ENCODE assay signal across 33 mouse cellular contexts in genomic region chr10:61415240-61415639, GRCm38 (mm10). TPM values are rescaled to one million over a fixed set of nuclear protein-coding genes. Genes with fewer than 3 reads are reported as not detected.
DNase-seq lines count a peak whose midpoint lies in the region; ATAC-seq and TF ChIP-seq lines count a peak whose summit lies in the region.
"Had no signal": no experiment of that assay in that cellular context is flagged by ENCODE, and none has a peak within 500 bp of the region (broad histone marks: within the 10 kb centered on the region; RNA-seq: fewer than 3 reads in every experiment).

No protein-coding gene starts in this region.

- peaks cover 30% of the 10 kb centered on the region for H3K27me3 ChIP-seq in midbrain, embryonic 11.5 days (ENCODE audit: control insufficient read depth, insufficient read depth, low read length)
- peaks cover 23% of the 10 kb centered on the region for H3K27me3 ChIP-seq in midbrain, embryonic 16.5 days (ENCODE audit: control insufficient read depth, insufficient read depth, low read depth, low read length)
- no peaks in the 10 kb centered on the region for H3K27me3 ChIP-seq in MEL (ENCODE audit: control insufficient read depth in 1 of 2, insufficient read depth in 2 of 2, low read length in 2 of 2)

- H3K9ac ChIP-seq in midbrain, embryonic 11.5 days (ENCODE audit: low read length), result no peak overlapping the region
- H3K9ac ChIP-seq in midbrain, embryonic 16.5 days (ENCODE audit: low read depth, low read length), result no peak overlapping the region
- no peak overlapping the region for H3K9ac ChIP-seq in MEL (ENCODE audit: control insufficient read depth, low read depth, low read length, poor library complexity, severe bottlenecking)
- H3K9ac ChIP-seq: forebrain, embryonic 12.5 days; hindbrain, embryonic 14.5 days; limb, embryonic 12.5 days; liver, embryonic 15.5 days; lung, embryonic 15.5 days; midbrain, embryonic 13.5 days had no signal

- H3K9me3 ChIP-seq in midbrain, embryonic 11.5 days (ENCODE audit: control insufficient read depth, low read length), result no peaks in the 10 kb centered on the region
- H3K9me3 ChIP-seq in midbrain, embryonic 16.5 days (replicated peaks; ENCODE audit: control insufficient read depth, low read length, poor library complexity, severe bottlenecking), result no peaks in the 10 kb centered on the region
- H3K9me3 ChIP-seq in MEL (replicated peaks; ENCODE audit: insufficient read depth, low read length), result no peaks in the 10 kb centered on the region
- H3K9me3 ChIP-seq: forebrain, embryonic 12.5 days; limb, embryonic 12.5 days; liver, embryonic 15.5 days; lung, embryonic 15.5 days; midbrain, embryonic 13.5 days had no signal

- TF ChIP-seq CTCF in layer of hippocampus, adult 2 months (conservative IDR thresholded peaks at IDR 0.05), result peak; percentile 35
- peak in 2 of 3 experiments; percentile 30 to 36; a peak in 4 of 6 replicates for TF ChIP-seq CTCF in MEL (IDR thresholded peaks at IDR 0.05 in 2 of 3, conservative IDR thresholded peaks at IDR 0.05 in 1 of 3; ENCODE audit: control insufficient read depth in 1 of 3, insufficient read depth in 1 of 3, low read depth in 2 of 3, low read length in 3 of 3, poor library complexity in 1 of 3, severe bottlenecking in 1 of 3)

- H3K4me1 ChIP-seq in midbrain, embryonic 11.5 days (ENCODE audit: control insufficient read depth, insufficient read depth, low read length), result peaks cover 11% of the 10 kb centered on the region
- peaks cover 10% of the 10 kb centered on the region for H3K4me1 ChIP-seq in midbrain, embryonic 16.5 days (ENCODE audit: control insufficient read depth, insufficient read depth, low read length)
- H3K4me1 ChIP-seq in MEL (ENCODE audit: control insufficient read depth in 1 of 2, insufficient read depth in 2 of 2, low read length in 2 of 2), result 0 out of 4 replicates have a peak, but pooled peaks cover 0 to 3% of the 10 kb centered on the region in 2 experiments

- no peak for DNase-seq in layer of hippocampus, adult 2 months (ENCODE audit: low spot score in 2 of 2)
- no peak for DNase-seq in layer of hippocampus, postnatal 10 days (ENCODE audit: low spot score in 2 of 2)
- peak; percentile 61 for DNase-seq in midbrain, embryonic 11.5 days (ENCODE audit: low spot score, missing footprints)
- DNase-seq in MEL (ENCODE audit: low read depth, low spot score), result peak; percentile 41
- DNase-seq: adrenal gland, adult 2 months; adrenal gland, postnatal 36 days; B cell, adult 2 months; cerebellum, adult 18-20 months; cerebellum, postnatal 10 days; gastrocnemius, postnatal 25 days; heart, adult 11 months; kidney, adult 2 months; lung, postnatal 4 days; retina, postnatal 1 day; right cerebral cortex, postnatal 14 days had no signal

- no peaks in the 10 kb centered on the region for H3K79me2 ChIP-seq in MEL (ENCODE audit: control insufficient read depth, insufficient read depth, low read length, poor library complexity)

- no peak for ATAC-seq in midbrain, embryonic 11.5 days (ENCODE audit: low FRiP score)
- no peak for ATAC-seq in midbrain, embryonic 16.5 days
- ATAC-seq in erythroblast, adult 5-6 weeks (replicated peaks; ENCODE audit: low FRiP score, poor library complexity, severe bottlenecking), result no peak
- ATAC-seq: activated CD4-positive, CD25-positive, alpha-beta regulatory T cell, adult 4 months; midbrain, embryonic 13.5 days had no signal

- H3K4me2 ChIP-seq in midbrain, embryonic 11.5 days, result no peak overlapping the region
- no peak overlapping the region for H3K4me2 ChIP-seq in midbrain, embryonic 16.5 days (ENCODE audit: low read length)
- H3K4me2 ChIP-seq: forebrain, embryonic 12.5 days; heart, embryonic 11.5 days; hindbrain, embryonic 14.5 days; limb, embryonic 12.5 days; liver, embryonic 15.5 days; lung, embryonic 15.5 days; midbrain, embryonic 13.5 days had no signal

- 70% methylated on average over 3 of the region's 3 CpGs for WGBS in midbrain, embryonic 11.5 days
- 75% methylated on average over 3 of the region's 3 CpGs for whole genome bisulfite sequencing in midbrain, embryonic 16.5 days

- no peaks in the 10 kb centered on the region for H3K36me3 ChIP-seq in midbrain, embryonic 11.5 days (ENCODE audit: control insufficient read depth, insufficient read depth, low read length)
- H3K36me3 ChIP-seq in midbrain, embryonic 16.5 days (ENCODE audit: control insufficient read depth, insufficient read depth, low read length), result no peaks in the 10 kb centered on the region
- no peaks in the 10 kb centered on the region for H3K36me3 ChIP-seq in MEL (ENCODE audit: control insufficient read depth in 1 of 2, insufficient read depth in 2 of 2, low read length in 2 of 2)
- H3K36me3 ChIP-seq: forebrain, embryonic 12.5 days; limb, embryonic 12.5 days; liver, embryonic 15.5 days; lung, embryonic 15.5 days; midbrain, embryonic 13.5 days had no signal

- no peak overlapping the region for H3K4me3 ChIP-seq in layer of hippocampus, adult 2 months
- H3K4me3 ChIP-seq in midbrain, embryonic 11.5 days (ENCODE audit: low read depth, low read length), result no peak overlapping the region
- no peak overlapping the region for H3K4me3 ChIP-seq in midbrain, embryonic 16.5 days (ENCODE audit: low read depth, low read length)
- H3K4me3 ChIP-seq in MEL (ENCODE audit: control insufficient read depth in 1 of 2, insufficient read depth in 1 of 2, low read depth in 2 of 2, low read length in 2 of 2), result no peak overlapping the region
- H3K4me3 ChIP-seq: forebrain, embryonic 12.5 days; left cerebral cortex, adult 2 months; limb, embryonic 12.5 days; liver, embryonic 15.5 days; lung, embryonic 15.5 days; megakaryocyte, embryonic 14.5 days; midbrain, embryonic 13.5 days had no signal

- no peak for TF ChIP-seq POLR2A in MEL (IDR thresholded peaks at IDR 0.05; ENCODE audit: control insufficient read depth in 1 of 2, insufficient read depth in 1 of 2, low read depth in 1 of 2, low read length in 2 of 2, poor library complexity in 1 of 2)

- no peak for TF ChIP-seq RAD21 in MEL (IDR thresholded peaks at IDR 0.05; ENCODE audit: low read depth, low read length)

- no peak overlapping the region for H3K27ac ChIP-seq in layer of hippocampus, adult 2 months
- no peak overlapping the region for H3K27ac ChIP-seq in midbrain, embryonic 11.5 days (ENCODE audit: low read depth, low read length)
- H3K27ac ChIP-seq in midbrain, embryonic 16.5 days (ENCODE audit: low read length), result no peak overlapping the region
- no peak overlapping the region for H3K27ac ChIP-seq in MEL (ENCODE audit: control insufficient read depth, low read depth, low read length)
- H3K27ac ChIP-seq: forebrain, embryonic 12.5 days; hindbrain, embryonic 14.5 days; left cerebral cortex, adult 2 months; limb, embryonic 12.5 days; lung, embryonic 15.5 days; midbrain, embryonic 13.5 days had no signal

- TF ChIP-seq EP300 in MEL (IDR thresholded peaks at IDR 0.05; ENCODE audit: low read depth in 1 of 2, low read length in 2 of 2), result no peak

TF ChIP-seq in MEL, 35 proteins besides CTCF, POLR2A, EP300 and RAD21 (continues in another document):
- TF ChIP-seq TCF12 (IDR thresholded peaks at IDR 0.05; ENCODE audit: low read depth, low read length) (no peak), USF2 (IDR thresholded peaks at IDR 0.05; ENCODE audit: borderline replicate concordance in 1 of 2, insufficient read depth in 1 of 2, low read depth in 1 of 2, low read length in 2 of 2) (no peak), NELFE (IDR thresholded peaks at IDR 0.05; ENCODE audit: low read depth, low read length) (no peak), JUND (IDR thresholded peaks at IDR 0.05; ENCODE audit: low read depth, low read length) (no peak), MAX (IDR thresholded peaks at IDR 0.05; ENCODE audit: low read length) (no peak), MXI1 (IDR thresholded peaks at IDR 0.05; ENCODE audit: low read depth, low read length) (no peak), ETS1 (IDR thresholded peaks at IDR 0.05; ENCODE audit: low read depth, low read length) (no peak), ZKSCAN1 (IDR thresholded peaks at IDR 0.05; ENCODE audit: low read depth, low read length) (no peak), RCOR1 (IDR thresholded peaks at IDR 0.05; ENCODE audit: low read depth, low read length) (no peak), CHD1 (IDR thresholded peaks at IDR 0.05; ENCODE audit: low read depth, low read length) (no peak)

RNA-seq across cellular contexts. Expression of gene Nodal, which starts 2.5 kb away (rescaled TPM):
- total RNA-seq in layer of hippocampus, adult 2 months (2021), result under 1 TPM; 0.23 to 0.27 TPM
- total RNA-seq in layer of hippocampus, postnatal 10 days (2021), result not detected
- 0.10 TPM in 1 of 2 replicates, not detected in the other for polyA plus RNA-seq in midbrain, embryonic 11.5 days (2014; fragmentation: Nextera tagmentation; extraction: Ambion mirVana)
- 0.30 and 0.48 TPM in 2 replicates for polyA plus RNA-seq in midbrain, embryonic 16.5 days (2015; fragmentation: Nextera tagmentation; extraction: Ambion mirVana)
- total RNA-seq in MEL (2012; rRNA removed), result not detected in 2 replicates
- not detected for polyA plus RNA-seq in MEL (2012; ENCODE audit: insufficient read depth in 1 of 2, insufficient read length in 2 of 2, low read depth in 1 of 2, low replicate concordance in 2 of 2, missing spikeins in 1 of 2)
- total RNA-seq in erythroblast, adult 5-6 weeks (2015; ENCODE audit: low replicate concordance), result not detected in 2 replicates
- total RNA-seq in erythroblast, adult 5-6 weeks (2017; ENCODE audit: low replicate concordance), result not detected in 2 replicates
- total RNA-seq: adrenal gland, adult 2 months; adrenal gland, postnatal 36 days; common myeloid progenitor, adult 5-6 weeks; gastrocnemius, postnatal 25 days; hematopoietic stem cell, adult 5-6 weeks; layer of hippocampus, postnatal 14 days; left cerebral cortex, adult 2 months; monocyte, adult 5-6 weeks had no signal
- polyA plus RNA-seq: activated CD4-positive, CD25-positive, alpha-beta regulatory T cell, adult 4 months; forebrain, embryonic 12.5 days; heart, embryonic 11.5 days; limb, embryonic 12.5 days; midbrain, embryonic 13.5 days; small intestine, adult 2 months; stomach, embryonic 14.5 days had no signal

RNA-seq across cellular contexts. Expression of gene Pald1, which starts 31.9 kb away (rescaled TPM):
- 10 to 100 TPM; 15.2 to 16.3 TPM for total RNA-seq in layer of hippocampus, adult 2 months (2021)
- total RNA-seq in layer of hippocampus, postnatal 10 days (2021), result 10 to 100 TPM; 20.3 to 20.6 TPM
- 15.3 and 17.3 TPM in 2 replicates for polyA plus RNA-seq in midbrain, embryonic 11.5 days (2014; fragmentation: Nextera tagmentation; extraction: Ambion mirVana)
- polyA plus RNA-seq in midbrain, embryonic 16.5 days (2015; fragmentation: Nextera tagmentation; extraction: Ambion mirVana), result 20.2 and 20.6 TPM in 2 replicates
- 2.9 and 3.0 TPM in 2 replicates for total RNA-seq in MEL (2012; rRNA removed)
- 1 to 10 TPM in 1 of 2 experiments, not detected in 1; 6.4 TPM for polyA plus RNA-seq in MEL (2012; ENCODE audit: insufficient read depth in 1 of 2, insufficient read length in 2 of 2, low read depth in 1 of 2, low replicate concordance in 2 of 2, missing spikeins in 1 of 2)
- total RNA-seq in erythroblast, adult 5-6 weeks (2015; ENCODE audit: low replicate concordance), result not detected in 2 replicates
- total RNA-seq in erythroblast, adult 5-6 weeks (2017; ENCODE audit: low replicate concordance), result not detected in 2 replicates
- polyA plus RNA-seq: activated CD4-positive, CD25-positive, alpha-beta regulatory T cell, adult 4 months had no signal

RNA-seq across cellular contexts. Expression of gene Eif4ebp2, which starts 37.2 kb away (rescaled TPM):
- 10 to 100 TPM; 47.6 to 57.0 TPM for total RNA-seq in layer of hippocampus, adult 2 months (2021)
- 10 to 100 TPM; 46.3 to 49.2 TPM for total RNA-seq in layer of hippocampus, postnatal 10 days (2021)
- 30.4 and 32.6 TPM in 2 replicates for polyA plus RNA-seq in midbrain, embryonic 11.5 days (2014; fragmentation: Nextera tagmentation; extraction: Ambion mirVana)
- polyA plus RNA-seq in midbrain, embryonic 16.5 days (2015; fragmentation: Nextera tagmentation; extraction: Ambion mirVana), result 36.9 and 49.2 TPM in 2 replicates
- 17.0 and 17.1 TPM in 2 replicates for total RNA-seq in MEL (2012; rRNA removed)
- polyA plus RNA-seq in MEL (2012; ENCODE audit: insufficient read depth in 1 of 2, insufficient read length in 2 of 2, low read depth in 1 of 2, low replicate concordance in 2 of 2, missing spikeins in 1 of 2), result 100 to 1,000 TPM in 1 of 2 experiments, 10 to 100 TPM in 1; 52.9 to 186 TPM
- total RNA-seq in erythroblast, adult 5-6 weeks (2015; ENCODE audit: low replicate concordance), result 67.2 and 101 TPM in 2 replicates
- total RNA-seq in erythroblast, adult 5-6 weeks (2017; ENCODE audit: low replicate concordance), result 13.8 and 14.2 TPM in 2 replicates

Comparison
In these comparisons a context has a peak if more than half of its experiments do, and no peak if none do; other contexts are left out.
1. DNase-seq: peak in midbrain, embryonic 11.5 days (single experiment) and MEL (single experiment); none in layer of hippocampus, adult 2 months (0 of 2) and layer of hippocampus, postnatal 10 days (0 of 2).